Mouse (Mus musculus) neural tube, embryonic 11.5 days (tissue): Measurements from ENCODE around the gene Ankrd39. TPM values are rescaled to one million over a fixed set of nuclear protein-coding genes. Genes with fewer than 3 reads are reported as not detected.

ENCODE experiments used
- ATAC-seq: fragments of 200-750 bp; cut with Nextera tagmentation; 2 replicates; pipeline ENCODE4 v1.8.0; 2017; ENCODE audit warnings: moderate number of reproducible peaks, mild to moderate bottlenecking, moderate TSS enrichment, moderate library complexity; ENCODE audit not compliant: insufficient read depth, low FRiP score, low TSS enrichment
- DNase-seq: peaks from one replicate; pipeline ENCODE4 v3.0.0-alpha.2; 2015; ENCODE audit warnings: low spot score
- H3K27ac ChIP-seq: fragments of 300-500 bp; sonication (generic); 2 replicates; pipeline ENCODE4 v1.5.1; 2014; ENCODE audit warnings: low read depth, mild to moderate bottlenecking, low read length
- H3K27me3 ChIP-seq: fragments of 300-500 bp; sonication (generic); 2 replicates; pipeline ENCODE4 v1.6.1; 2014; ENCODE audit warnings: mild to moderate bottlenecking, low read length, mixed read lengths; ENCODE audit not compliant: control insufficient read depth, insufficient read depth
- H3K36me3 ChIP-seq: fragments of 300-500 bp; sonication (generic); 2 replicates; pipeline ENCODE4 v1.6.1; 2014; ENCODE audit warnings: mild to moderate bottlenecking, low read length, moderate library complexity, mixed read lengths; ENCODE audit not compliant: control insufficient read depth, insufficient read depth
- H3K4me1 ChIP-seq: fragments of 300-500 bp; sonication (generic); 2 replicates; pipeline ENCODE4 v1.6.1; 2014; ENCODE audit warnings: low read length, mixed read lengths; ENCODE audit not compliant: control insufficient read depth, insufficient read depth
- H3K4me2 ChIP-seq: fragments of 300-500 bp; sonication (generic); 2 replicates; pipeline ENCODE4 v1.6.1; 2014; ENCODE audit warnings: low read depth, mild to moderate bottlenecking, moderate library complexity
- H3K4me3 ChIP-seq: fragments of 300-500 bp; sonication (generic); 2 replicates; pipeline ENCODE4 v1.5.1; 2014; ENCODE audit warnings: low read depth, low read length
- H3K9ac ChIP-seq: fragments of 300-500 bp; sonication (generic); 2 replicates; pipeline ENCODE4 v1.6.1; 2014; ENCODE audit warnings: mild to moderate bottlenecking, low read length
- H3K9me3 ChIP-seq: fragments of 300-500 bp; sonication (generic); 2 replicates; pipeline ENCODE4 v1.6.1; 2016; ENCODE audit warnings: low read length; ENCODE audit not compliant: control insufficient read depth
- WGBS: fragments of 180-500 bp; shearing (Covaris S2); extraction: QIAGEN DNeasy Blood & Tissue Kit; methylation state at CpG from one replicate; pipeline ENCODE4 v1.1.7; 2014; 5-methylcytosine and 5-hydroxymethylcytosine counted together
- polyA plus RNA-seq: library from polyadenylated mRNA; unstranded; fragments of >200 nt; fragmentation: Nextera tagmentation; extraction: Ambion mirVana; gene quantifications from 2 replicates; pipeline ENCODE4 v1.2.1, GENCODE M21; 2014

Ankrd39 gene
- polyA plus RNA-seq, 1 experiment from 2014 or later, result 16.2 TPM

DNA sequence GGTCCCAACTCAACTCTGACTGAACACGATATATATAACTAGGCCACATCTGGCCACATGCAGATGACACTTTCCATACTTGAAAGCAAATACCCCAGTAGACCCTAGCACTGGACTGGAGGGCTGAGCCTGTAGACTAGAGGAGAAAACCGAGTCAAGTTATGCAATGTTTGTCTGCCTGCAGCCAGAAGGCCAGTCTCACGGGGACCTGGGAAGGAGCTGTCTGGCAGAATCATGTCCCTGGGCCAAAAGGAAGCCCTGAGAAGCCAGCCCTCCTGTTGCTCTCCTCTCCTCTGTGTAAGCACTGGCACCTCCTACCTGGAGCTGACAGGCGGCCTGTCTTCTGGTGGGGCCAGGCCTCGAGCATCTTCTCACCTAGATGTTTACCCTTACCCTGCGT lies 28.1 kb upstream of the Ankrd39 start:
- no peak for ATAC-seq
- peaks cover 10% of the 10 kb centered on the region for H3K4me1 ChIP-seq
- DNase-seq, result no peak
- H3K4me3 ChIP-seq, result no peak overlapping the region
- H3K4me2 ChIP-seq, result no peak overlapping the region
- no peak overlapping the region for H3K27ac ChIP-seq
- WGBS, result 57% methylated on average over 6 of the region's 6 CpGs
- no peaks in the 10 kb centered on the region for H3K9me3 ChIP-seq
- no peaks in the 10 kb centered on the region for H3K36me3 ChIP-seq
- H3K9ac ChIP-seq, result no peak overlapping the region
- no peaks in the 10 kb centered on the region for H3K27me3 ChIP-seq

DNA sequence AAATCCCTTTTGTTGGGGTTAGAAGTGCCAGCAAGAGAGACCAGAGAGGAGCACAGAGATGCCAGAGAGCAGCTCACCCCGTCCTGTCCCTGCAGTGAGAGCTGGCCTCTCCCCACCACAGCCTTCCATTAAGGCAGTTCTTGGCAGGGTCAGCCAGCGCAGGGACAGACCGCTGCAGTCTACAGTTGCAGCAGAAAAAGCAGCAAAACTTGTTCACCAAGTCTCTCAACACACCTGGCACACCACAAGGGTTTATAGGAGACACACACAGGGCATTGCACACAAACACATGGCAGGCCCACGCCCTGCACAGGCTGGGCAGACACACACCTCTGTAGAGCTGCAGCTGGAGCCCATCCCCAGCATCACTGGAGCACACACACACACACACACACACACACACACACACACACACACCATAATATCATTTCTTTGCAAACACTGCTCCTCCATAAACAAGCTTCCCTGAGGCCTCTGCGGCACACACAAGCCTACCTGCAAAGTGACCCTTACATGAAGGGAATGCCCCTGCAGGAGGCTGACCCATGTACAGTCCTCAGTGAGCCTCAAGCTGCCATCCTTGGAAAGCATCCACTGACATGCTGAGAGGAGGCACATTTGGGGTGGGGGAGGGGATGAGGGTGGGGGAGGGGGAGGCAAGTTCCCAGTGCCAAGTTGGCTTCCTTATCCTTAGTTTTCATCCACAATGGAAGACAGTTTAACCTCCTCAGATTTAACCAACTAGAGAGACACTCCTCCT lies 27.1 kb upstream of the Ankrd39 start:
- Histone ChIP-seq H3K4me2 (no peak overlapping the region), H3K36me3 (no peaks in the 10 kb centered on the region)
- no peak for ATAC-seq

DNA sequence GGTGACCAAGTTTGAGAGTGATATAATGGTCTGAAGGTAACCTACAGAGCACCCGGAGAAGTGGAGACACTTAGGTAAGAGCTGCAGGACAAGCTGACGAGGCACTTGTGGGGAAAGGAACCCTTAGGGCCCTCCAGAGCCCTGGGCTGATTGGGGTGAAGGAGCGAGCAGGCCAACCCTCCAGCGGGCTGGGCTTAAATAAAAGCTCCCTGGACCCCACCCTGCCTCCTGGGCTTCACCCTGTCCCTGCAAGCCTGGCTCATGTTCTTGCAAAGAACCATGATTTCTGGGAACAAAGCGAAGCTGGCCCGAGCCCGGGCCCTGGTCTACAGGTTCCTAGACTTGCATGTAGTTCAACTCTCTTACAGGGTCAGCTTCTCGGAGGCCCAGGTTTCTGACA lies 26.3 kb upstream of the Ankrd39 start:
- no peak for DNase-seq
- H3K36me3 ChIP-seq, result no peaks in the 10 kb centered on the region
- 85% methylated on average over 8 of the region's 8 CpGs for WGBS
- peaks cover 2% of the 10 kb centered on the region; the same call in 1 of the 2 replicates for H3K4me1 ChIP-seq
- H3K27me3 ChIP-seq, result no peaks in the 10 kb centered on the region
- H3K9me3 ChIP-seq, result no peaks in the 10 kb centered on the region
- ATAC-seq, result no peak
- no peak overlapping the region for H3K27ac ChIP-seq
- H3K4me2 ChIP-seq, result no peak overlapping the region
- H3K9ac ChIP-seq, result no peak overlapping the region
- H3K4me3 ChIP-seq, result no peak overlapping the region

More for the DNA sequence above, 27.1 kb upstream of the Ankrd39 start:
- no peaks in the 10 kb centered on the region for H3K27me3 ChIP-seq
- H3K9me3 ChIP-seq, result no peaks in the 10 kb centered on the region
- H3K27ac ChIP-seq, result no peak overlapping the region
- no peak for DNase-seq
- no peak overlapping the region for H3K9ac ChIP-seq
- 77% methylated on average over 5 of the region's 5 CpGs for WGBS
- H3K4me3 ChIP-seq, result no peak overlapping the region
- peaks cover 2% of the 10 kb centered on the region; the same call in 1 of the 2 replicates for H3K4me1 ChIP-seq

DNA sequence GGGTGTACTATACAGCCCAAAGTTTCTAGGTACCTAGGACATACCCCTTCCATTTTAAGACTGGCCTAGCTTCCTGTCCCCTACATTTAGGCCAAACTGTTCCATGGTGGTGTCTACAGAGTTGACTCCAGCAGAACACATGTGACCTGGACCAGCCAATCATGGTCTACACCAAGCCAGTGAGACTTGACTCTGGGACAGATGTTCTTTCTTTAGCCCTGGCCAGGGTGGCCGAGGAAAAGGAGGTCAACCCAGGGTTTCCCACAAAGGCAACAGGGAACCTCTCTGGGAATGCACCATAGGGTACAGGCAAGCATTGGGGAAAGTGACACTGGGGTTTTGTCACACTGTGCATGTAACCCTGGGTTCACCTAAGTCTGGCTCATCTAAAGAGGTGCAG lies 25.5 kb upstream of the Ankrd39 start:
- peaks cover 2% of the 10 kb centered on the region; the same call in 1 of the 2 replicates for H3K4me1 ChIP-seq
- no peak overlapping the region for H3K9ac ChIP-seq
- no peak overlapping the region for H3K4me3 ChIP-seq
- H3K27ac ChIP-seq, result no peak overlapping the region
- no peaks in the 10 kb centered on the region for H3K9me3 ChIP-seq
- H3K36me3 ChIP-seq, result no peaks in the 10 kb centered on the region
- WGBS, result 85% methylated on average over 1 of the region's 1 CpGs
- no peak overlapping the region for H3K4me2 ChIP-seq
- no peak for ATAC-seq
- no peaks in the 10 kb centered on the region for H3K27me3 ChIP-seq
- no peak for DNase-seq

DNA sequence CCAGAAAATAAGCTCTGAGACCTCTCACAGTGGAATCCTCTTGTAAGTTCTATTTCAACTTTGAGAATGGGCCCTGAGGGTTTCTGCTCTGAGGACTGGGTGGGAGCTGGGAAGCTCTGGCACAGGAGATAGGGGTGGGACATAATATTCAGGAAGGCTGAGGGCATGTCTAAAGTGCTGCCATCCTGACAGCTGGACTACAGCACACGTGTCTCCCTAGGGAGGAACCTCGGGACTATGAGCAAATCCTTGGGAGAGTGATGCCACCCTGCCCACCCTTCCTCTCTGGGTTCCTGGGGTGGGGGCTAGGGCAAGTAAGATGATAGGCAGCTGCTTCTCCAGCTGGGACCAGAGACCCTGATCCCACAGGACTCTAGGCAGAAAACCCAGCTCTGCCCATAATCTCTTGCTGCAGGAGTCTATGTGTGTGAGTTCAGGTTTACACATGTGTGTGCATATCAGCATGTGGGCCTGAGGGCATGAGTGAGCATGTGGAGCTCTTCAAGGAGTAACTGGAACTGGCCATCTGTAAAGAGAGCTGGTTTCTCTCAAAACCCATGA lies 25.0 kb upstream of the Ankrd39 start:
- Histone ChIP-seq H3K9me3 (no peaks in the 10 kb centered on the region), H3K4me1 (peaks cover 2% of the 10 kb centered on the region; the same call in 1 of the 2 replicates), H3K9ac (no peak overlapping the region), H3K27ac (no peak overlapping the region), H3K36me3 (no peaks in the 10 kb centered on the region), H3K27me3 (no peaks in the 10 kb centered on the region), H3K4me2 (no peak overlapping the region), H3K4me3 (no peak overlapping the region)
- ATAC-seq (no peak), DNase-seq (no peak)
- WGBS, result 71% methylated on average over 2 of the region's 2 CpGs

DNA sequence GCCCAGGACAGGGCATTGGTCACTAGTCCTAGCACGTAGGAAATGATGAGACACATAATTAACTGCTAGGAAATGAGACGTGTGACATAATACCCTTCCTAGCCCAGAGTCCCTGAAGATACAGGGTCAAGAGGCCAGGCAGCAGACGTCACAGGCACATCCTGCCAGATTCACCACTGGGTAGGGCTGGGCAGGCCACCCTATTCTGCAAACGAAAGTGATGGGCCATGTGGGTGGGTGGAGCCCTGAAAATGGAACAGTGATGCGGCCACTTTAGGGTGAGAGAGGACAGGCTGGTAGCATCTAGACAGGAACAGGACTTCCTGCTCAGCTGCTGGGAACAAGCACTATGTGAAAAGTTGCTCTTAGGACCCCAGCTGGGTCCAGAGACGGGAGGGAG lies 24.4 kb upstream of the Ankrd39 start:
- DNase-seq (no peak), ATAC-seq (no peak)
- Histone ChIP-seq H3K27me3 (no peaks in the 10 kb centered on the region), H3K9ac (no peak overlapping the region), H3K4me3 (no peak overlapping the region), H3K36me3 (no peaks in the 10 kb centered on the region), H3K27ac (no peak overlapping the region), H3K4me2 (no peak overlapping the region), H3K4me1 (peaks cover 2% of the 10 kb centered on the region; the same call in 1 of the 2 replicates), H3K9me3 (no peaks in the 10 kb centered on the region)
- WGBS, result 39% methylated on average over 6 of the region's 6 CpGs

DNA sequence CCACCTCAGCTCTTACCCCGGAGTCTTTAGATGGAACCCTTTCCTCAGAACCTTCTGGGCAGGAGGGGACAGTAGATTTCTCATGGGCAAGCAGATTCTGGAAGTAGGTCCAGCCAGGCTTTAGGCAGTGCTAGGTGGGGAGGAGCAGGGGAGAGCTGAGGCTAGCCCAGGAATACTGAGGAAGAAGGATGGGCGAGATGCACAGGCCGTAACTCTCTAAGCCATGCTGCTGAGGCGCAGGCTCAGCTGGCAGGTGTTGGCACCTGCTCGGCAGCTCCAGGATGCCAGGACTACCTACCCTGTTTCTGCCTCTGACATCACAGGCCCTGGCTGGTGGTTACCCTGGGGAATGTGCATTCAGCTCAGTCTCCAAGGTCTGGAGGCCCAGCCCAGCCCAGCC lies 23.1 kb upstream of the Ankrd39 start:
- Histone ChIP-seq H3K4me3 (no peak overlapping the region), H3K27ac (no peak overlapping the region), H3K9me3 (no peaks in the 10 kb centered on the region), H3K4me2 (no peak overlapping the region), H3K36me3 (no peaks in the 10 kb centered on the region), H3K9ac (no peak overlapping the region), H3K27me3 (no peaks in the 10 kb centered on the region), H3K4me1 (peaks cover 2% of the 10 kb centered on the region; the same call in 1 of the 2 replicates)
- 78% methylated on average over 5 of the region's 5 CpGs for WGBS
- no peak for DNase-seq
- ATAC-seq, result no peak

DNA sequence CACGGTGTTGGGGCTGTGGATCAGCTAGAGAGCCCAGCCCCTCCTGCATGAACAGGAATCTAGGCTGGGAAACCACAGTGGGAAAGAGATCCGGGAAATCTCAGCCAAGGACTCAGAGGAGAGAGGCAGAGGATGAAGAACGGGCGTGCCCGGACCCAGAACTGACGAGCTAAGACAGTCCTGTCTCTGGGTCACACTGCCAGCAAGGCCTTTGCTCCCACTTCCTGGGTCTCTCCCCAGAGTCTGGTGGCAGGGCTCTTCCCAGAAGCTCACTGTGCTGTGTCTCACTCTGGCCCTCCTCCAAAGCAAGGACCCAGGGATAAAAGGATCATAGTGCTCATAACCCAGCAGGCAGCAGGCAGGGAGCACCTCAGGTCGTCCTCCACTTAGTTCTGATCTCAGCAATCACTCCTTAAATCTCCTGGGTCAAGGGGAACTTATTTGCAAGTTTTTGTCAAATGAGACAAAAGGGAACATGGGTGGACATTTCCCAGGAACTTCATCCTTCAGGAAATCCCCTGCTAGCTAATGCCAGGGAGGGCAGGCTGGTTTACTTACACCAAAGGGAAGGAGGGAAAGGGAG lies 22.5 kb upstream of the Ankrd39 start:
- Histone ChIP-seq H3K36me3 (no peaks in the 10 kb centered on the region), H3K9ac (no peak overlapping the region), H3K4me2 (no peak overlapping the region), H3K4me3 (no peak overlapping the region), H3K9me3 (no peaks in the 10 kb centered on the region), H3K4me1 (peaks cover 2% of the 10 kb centered on the region; the same call in 1 of the 2 replicates), H3K27me3 (no peaks in the 10 kb centered on the region), H3K27ac (no peak overlapping the region)
- DNase-seq (no peak), ATAC-seq (no peak)
- WGBS, result 52% methylated on average over 7 of the region's 7 CpGs

DNA sequence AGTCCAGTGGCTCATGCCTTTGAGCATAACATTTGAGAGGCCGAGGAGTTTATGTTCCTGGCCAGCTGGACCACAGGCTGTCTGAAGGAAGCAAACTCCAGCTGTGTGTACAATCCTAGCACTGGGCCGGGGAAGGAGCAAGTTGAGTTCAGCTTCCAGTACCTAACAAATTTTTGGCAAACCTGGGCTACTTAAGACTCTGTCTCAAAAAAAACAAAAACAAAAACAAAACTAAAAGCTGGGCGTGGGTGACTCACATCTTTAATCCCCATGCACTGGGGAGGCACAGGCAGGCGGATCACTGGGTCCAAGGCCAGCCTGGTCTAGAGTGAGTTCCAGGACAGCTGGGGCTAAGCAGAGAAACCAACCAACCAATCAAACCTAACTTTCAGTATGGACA lies 21.5 kb upstream of the Ankrd39 start:
- WGBS, result 79% methylated on average over 4 of the region's 4 CpGs
- Histone ChIP-seq H3K4me1 (peaks cover 2% of the 10 kb centered on the region; the same call in 1 of the 2 replicates), H3K9me3 (no peaks in the 10 kb centered on the region), H3K27me3 (no peaks in the 10 kb centered on the region), H3K4me2 (no peak overlapping the region), H3K4me3 (no peak overlapping the region), H3K9ac (no peak overlapping the region), H3K27ac (no peak overlapping the region), H3K36me3 (no peaks in the 10 kb centered on the region)
- no peak for DNase-seq
- ATAC-seq, result no peak
